Mouse (Mus musculus) testis, postnatal 10 days (tissue): Measurements from ENCODE around the gene Spats2.
A peak's percentile ranks its signal among the peaks of the same experiment; 100 is the strongest.

Source experiments
- DNase-seq: peaks from one replicate; pipeline ENCODE4 v3.0.0; 2021; ENCODE audit warnings: low spot score

Spats2 gene

GRCm38 (mm10) chr15:99097840-99098492 lies 27.8 kb upstream of the Spats2 start:
- DNase-seq = no peak

GRCm38 (mm10) chr15:99098493-99098861 lies 27.2 kb upstream of the Spats2 start:
- DNase-seq = no peak

- peak; percentile 80 for DNase-seq
These were observed 26.6 kb upstream of the Spats2 start for GRCm38 (mm10) chr15:99099139-99099556.

GRCm38 (mm10) chr15:99099984-99100383 lies 25.7 kb upstream of the Spats2 start:
- DNase-seq = no peak

- no peak for DNase-seq
These were observed 20.5 kb upstream of the Spats2 start for GRCm38 (mm10) chr15:99105238-99105637.

- no peak for DNase-seq
These were observed 17.9 kb upstream of the Spats2 start for GRCm38 (mm10) chr15:99107866-99108265.

GRCm38 (mm10) chr15:99111139-99111538 lies 14.6 kb upstream of the Spats2 start:
- no peak for DNase-seq

- DNase-seq = no peak
These were observed 13.9 kb upstream of the Spats2 start for GRCm38 (mm10) chr15:99111809-99112208.

GRCm38 (mm10) chr15:99112843-99113395 lies 12.8 kb upstream of the Spats2 start:
- DNase-seq = no peak

- DNase-seq = peak; percentile 61
These were observed 12.2 kb upstream of the Spats2 start for GRCm38 (mm10) chr15:99113396-99113975.

- DNase-seq = no peak
These were observed 11.2 kb upstream of the Spats2 start for GRCm38 (mm10) chr15:99114312-99115064.

GRCm38 (mm10) chr15:99115065-99115423 lies 10.7 kb upstream of the Spats2 start:
- no peak for DNase-seq

- DNase-seq = no peak
These were observed 9.2 kb upstream of the Spats2 start for GRCm38 (mm10) chr15:99116539-99116938.

GRCm38 (mm10) chr15:99120814-99121213 lies 4.9 kb upstream of the Spats2 start:
- no peak for DNase-seq

- DNase-seq = no peak
These were observed 3.1 kb upstream of the Spats2 start for GRCm38 (mm10) chr15:99122642-99123041.

- peak; percentile 94 for DNase-seq
These were observed 532 bp downstream of the Spats2 start for GRCm38 (mm10) chr15:99126081-99126815.

- no peak for DNase-seq
These were observed 1.2 kb downstream of the Spats2 start for GRCm38 (mm10) chr15:99126816-99127365.

GRCm38 (mm10) chr15:99127851-99128522 lies 2.3 kb downstream of the Spats2 start:
- no peak for DNase-seq

GRCm38 (mm10) chr15:99129441-99129840 lies 3.7 kb downstream of the Spats2 start:
- no peak for DNase-seq

GRCm38 (mm10) chr15:99129956-99130910 lies 4.5 kb downstream of the Spats2 start:
- no peak for DNase-seq
